Mouse (Mus musculus) yolk sac, embryonic 10.5 days (tissue): Measurements from ENCODE around the gene Clptm1.

Source experiments
- DNase-seq: peaks from one replicate; pipeline ENCODE4 v3.0.0-alpha.2; 2017; ENCODE audit warnings: low spot score

Gene Clptm1

DNA sequence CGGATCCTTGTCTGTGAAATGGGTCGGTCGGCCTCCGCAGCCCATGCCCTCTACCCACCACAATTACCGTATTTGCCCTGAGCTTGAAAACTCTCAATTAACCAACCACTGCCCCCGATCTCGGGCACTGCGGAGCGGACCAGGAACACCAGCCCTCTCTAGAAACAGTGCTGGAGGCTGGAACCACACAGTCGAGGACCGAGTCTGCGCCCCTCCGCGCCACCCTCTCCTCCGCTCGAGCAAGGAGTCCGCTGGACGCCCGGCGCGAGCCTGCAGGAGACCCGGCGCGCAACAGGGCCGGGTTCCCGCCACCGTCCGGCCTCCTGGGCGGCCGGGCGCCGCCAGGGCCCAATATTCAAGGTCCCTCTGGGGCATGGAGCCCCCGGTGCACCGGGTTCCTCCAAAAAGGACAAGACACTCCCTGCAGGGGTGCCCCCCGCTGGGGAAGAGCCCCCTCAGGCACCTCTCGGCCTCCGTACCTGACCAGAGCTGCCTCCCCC is 328 bp downstream of the Clptm1 start:
- DNase-seq, result no peak

- DNase-seq, result no peak
Observed at GRCm38 (mm10) chr7:19663940-19664339, 893 bp downstream of the Clptm1 start.

DNA sequence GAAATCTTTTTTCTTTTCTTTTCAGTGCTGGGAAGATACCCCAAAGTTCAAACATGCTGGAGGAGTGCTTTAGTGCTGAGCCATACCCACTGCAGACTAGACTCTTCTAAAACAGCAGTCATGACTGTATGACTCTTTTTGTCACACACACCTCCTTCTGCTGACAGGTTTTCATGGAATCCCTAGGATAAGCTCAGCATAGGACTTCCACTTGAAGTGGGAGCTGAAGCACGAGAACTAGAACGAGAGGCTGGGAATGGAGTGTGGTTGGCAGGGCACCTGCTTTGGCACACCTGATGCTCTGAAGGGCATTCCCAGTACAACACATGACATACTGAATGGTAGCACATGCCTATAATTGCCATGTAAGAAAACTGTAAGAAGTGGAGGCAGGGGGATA is 12.2 kb downstream of the Clptm1 start:
- no peak for DNase-seq

GRCm38 (mm10) chr7:19651063-19651786 is 13.6 kb downstream of the Clptm1 start:
- no peak for DNase-seq

DNA sequence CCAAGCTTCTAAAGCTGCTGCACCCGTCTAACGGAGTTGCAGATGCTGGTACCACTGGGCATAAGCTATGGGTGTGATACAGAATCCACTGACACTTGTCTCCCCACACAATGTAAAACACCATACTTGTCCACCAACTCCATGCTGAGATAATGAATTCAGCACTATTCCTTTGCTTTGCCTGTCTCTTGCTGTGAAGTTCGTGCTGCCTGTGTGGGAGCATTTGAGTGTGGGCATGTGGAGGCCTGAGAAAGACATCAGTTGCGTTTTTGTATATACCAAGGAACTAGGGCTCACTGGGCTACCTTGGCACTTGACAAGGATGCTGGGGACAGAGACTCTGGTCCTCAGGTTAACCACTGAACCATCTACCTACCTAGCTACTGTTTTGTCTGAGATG is 23.6 kb downstream of the Clptm1 start:
- DNase-seq, result no peak

GRCm38 (mm10) chr7:19635074-19635827 is 29.6 kb downstream of the Clptm1 start:
- no peak for DNase-seq

- no peak for DNase-seq
Observed at GRCm38 (mm10) chr7:19634591-19634990, 30.2 kb downstream of the Clptm1 start.

- DNase-seq, result no peak
Observed at GRCm38 (mm10) chr7:19633855-19634254, 31.0 kb downstream of the Clptm1 start.

DNA sequence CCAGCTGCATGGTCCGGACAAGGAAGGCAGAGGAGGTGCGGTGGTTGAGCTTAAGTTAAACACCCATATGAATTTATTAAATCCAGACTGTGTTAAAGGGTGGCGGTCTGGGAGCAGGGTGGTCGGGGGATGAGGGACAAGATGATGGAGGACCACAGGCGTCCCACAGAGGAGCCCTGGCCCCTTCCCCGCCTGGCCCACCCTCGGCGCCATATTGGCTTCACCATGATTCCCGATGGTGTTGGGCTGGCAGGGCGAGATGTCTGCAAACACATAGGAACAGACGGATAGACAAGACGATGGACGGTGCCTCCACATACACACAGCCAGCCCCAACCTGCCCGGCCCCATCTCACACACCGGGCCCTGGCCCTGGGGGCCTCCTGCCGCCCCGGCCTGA is 31.6 kb downstream of the Clptm1 start:
- no peak for DNase-seq

DNA sequence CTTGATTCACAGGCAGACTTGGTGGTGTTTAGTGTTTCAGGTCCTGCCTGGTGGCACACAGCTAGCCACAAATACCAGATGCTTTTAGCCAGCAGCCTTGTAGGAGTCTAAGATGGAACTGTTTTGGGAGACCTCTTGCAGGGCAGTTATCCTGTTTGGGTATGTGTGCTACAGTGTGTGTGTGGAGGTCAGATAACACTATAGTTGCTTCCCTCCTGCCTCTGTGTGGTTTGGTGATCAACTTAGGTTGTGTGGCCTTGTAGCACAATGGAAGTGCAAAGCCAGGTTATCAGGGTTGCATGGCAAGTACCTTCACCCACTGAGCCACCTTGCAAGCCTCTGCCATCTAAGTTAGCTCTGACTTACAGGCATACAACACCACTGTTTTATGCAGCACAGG is 32.1 kb downstream of the Clptm1 start:
- DNase-seq, result no peak

GRCm38 (mm10) chr7:19632275-19632674 is 32.6 kb downstream of the Clptm1 start:
- no peak for DNase-seq

DNA sequence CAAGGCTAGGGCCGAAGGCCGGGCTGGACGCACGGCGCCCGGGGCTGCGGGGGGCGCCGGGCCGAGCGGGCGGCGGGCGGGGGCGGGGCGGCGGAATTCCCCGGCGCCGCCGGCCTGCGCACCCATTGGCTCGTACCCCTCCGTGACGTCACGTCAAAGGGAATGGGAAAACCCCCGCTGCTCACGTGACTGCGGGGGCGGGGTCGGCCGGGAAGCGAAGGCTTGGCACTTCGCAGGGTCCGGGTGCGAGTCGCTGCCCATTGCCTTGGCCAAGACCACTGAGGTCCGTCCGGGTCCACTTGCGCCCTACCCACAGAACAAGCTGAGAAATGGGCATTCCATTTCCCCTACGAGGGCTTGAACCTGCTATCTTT is 35.5 kb downstream of the Clptm1 start, which contains the start of gene Relb:
Gene Relb, minus strand, starts transcription at position 78 of the 374 bp plus-strand sequence.
- DNase-seq, result peak; percentile 88

DNA sequence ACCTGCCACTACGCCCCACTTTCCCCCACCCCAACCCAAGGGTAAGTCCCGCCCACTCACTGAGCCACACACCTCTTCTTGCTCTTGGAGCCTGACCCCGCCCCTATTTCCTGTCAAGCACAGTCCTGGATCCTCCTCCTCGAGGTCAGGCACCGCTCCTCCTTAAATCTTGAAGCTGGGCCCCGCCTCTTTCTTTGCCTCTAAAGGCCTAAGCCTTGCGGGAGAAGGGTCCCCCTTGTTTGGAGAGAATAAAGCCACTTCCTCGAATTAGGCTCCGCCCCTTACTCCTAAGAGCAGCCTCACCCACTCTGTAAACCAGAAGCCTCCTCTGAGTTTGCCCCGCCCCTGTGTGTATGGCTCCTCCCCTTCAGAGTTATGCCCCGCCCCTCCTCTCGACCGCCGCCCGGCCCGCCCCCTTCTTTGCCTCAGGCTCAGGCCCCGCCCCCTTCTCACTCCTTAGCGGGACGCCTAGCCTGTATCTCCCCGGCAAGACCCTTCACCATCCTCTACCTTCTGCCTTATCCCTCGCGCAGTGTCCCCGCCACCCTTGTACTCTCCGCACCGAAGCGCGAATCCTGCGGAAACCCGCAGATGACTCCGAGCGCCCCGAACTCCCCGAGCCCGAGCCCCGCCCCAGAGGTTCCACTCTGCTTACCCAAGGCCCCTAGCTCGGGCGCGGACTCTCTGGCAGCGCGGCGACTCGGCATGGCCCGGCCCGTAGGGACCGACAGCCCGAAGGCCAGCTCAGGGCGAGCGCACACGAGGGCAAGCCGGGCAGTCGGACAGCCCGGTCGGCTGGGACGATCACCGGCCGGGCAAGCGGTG is 36.1 kb downstream of the Clptm1 start:
- DNase-seq, result peak; percentile 99

- no peak for DNase-seq
Observed at GRCm38 (mm10) chr7:19628192-19628535, 36.7 kb downstream of the Clptm1 start.

DNA sequence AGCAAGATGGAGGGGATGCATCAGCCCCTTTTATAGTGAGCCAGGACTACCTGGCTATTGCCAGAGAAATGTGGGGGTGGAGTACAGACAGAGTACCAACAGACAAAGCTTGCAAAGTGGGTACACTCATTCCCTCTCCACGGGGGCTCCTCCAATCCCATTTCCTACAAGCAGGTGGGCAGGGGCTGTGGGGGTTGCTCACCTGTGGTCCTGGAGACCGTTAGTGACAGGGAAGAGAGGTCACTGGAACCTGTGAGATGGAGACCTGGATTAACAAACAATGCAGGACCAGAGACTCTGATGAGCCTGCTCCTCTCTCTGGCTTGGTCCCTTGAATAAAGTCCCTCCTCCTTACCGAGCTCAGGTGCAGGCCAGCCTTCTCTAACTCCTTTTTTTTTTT is 37.1 kb downstream of the Clptm1 start:
- DNase-seq, result no peak

DNA sequence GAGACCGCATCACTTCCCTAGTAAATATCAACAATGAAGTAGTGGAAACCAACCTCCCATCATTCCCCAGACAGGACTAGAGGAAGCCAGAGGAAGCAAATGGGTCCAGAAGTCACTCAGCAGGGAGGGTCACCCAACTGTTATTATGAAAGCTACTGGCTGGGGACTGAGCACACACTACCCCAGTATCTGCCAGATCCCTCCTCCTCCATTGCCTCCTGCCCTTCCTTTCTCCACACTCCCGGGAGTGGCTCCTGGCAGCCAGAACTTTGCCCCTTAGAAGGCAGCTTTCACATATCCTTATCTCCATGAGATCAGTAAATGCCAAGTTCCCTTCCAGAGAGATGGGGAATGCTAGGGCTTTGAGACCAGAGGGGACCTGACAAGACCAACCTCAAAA is 41.4 kb downstream of the Clptm1 start:
- no peak for DNase-seq

- DNase-seq, result no peak
Observed at GRCm38 (mm10) chr7:19622241-19622640, 42.6 kb downstream of the Clptm1 start.

DNA sequence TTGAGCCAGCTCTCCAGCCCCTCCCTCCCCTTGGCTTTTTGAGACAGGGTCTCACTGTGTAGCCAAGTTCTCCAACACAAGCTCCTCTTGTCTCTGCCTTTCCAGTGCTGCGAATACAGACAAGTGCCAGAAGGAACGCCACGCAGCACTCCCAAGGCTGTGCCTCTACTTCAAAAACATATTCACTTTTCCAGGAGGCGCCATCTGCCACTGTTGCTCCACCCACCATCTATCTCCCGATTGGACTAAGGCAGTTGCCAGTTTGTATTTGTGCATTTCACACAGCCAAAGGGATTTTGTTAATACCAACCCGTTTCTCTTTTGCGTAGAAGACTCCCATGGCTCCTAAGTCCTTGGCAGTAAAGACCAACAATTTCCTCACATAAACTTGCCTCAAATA is 44.0 kb downstream of the Clptm1 start:
- DNase-seq, result no peak

DNA sequence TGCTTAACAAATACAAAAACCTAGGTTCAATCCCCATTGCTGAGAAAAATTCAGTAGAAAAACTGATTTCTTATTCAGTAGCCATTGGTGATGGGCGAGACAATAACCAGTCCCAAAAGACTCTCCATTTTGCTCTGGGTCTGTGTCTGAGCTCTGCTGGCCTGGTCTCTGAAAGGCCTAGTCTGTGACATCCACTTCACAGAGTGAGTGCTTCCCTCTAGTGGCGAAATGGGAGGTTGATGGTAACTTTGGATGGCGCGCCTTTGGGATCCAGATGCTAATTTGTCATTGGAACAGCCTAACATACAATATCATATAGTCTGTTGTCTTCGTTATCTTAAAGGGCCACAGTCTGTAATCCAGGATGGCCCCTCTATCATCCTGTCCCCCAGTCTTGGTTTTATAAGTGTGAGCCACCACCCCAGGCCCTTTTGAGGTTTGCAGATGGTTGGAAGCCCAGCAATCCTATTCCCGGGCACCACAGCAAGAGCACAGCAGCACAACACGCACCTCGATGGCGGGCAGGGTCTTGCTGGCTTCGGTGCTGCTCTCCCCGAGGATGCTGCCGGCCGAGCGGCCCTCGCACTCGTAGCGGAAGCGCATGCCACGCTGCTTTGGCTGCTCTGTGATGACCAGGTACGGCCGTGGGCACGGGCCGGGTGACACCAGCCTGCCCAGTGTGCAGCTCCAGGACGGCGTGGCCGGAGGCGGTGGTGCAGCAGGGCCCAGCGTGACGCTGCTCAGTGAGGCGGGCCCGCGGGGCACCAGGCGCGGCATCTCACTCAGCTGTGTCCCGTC is 45.6 kb downstream of the Clptm1 start:
- DNase-seq, result peak; percentile 63

- DNase-seq, result no peak
Observed at GRCm38 (mm10) chr7:19615036-19615577, 49.7 kb downstream of the Clptm1 start.

GRCm38 (mm10) chr7:19610969-19611368 is 53.9 kb downstream of the Clptm1 start:
- no peak for DNase-seq
